Mouse (Mus musculus): ENCODE results near the gene Kansl1l. TPM values are rescaled to one million over a fixed set of nuclear protein-coding genes. Genes with fewer than 3 reads are reported as not detected.
"Not testable (repeated sequence)": the region's sequence is repeated elsewhere in the genome, so short reads cannot be mapped to it uniquely, and the experiment has no call there.

The Kansl1l gene
- polyA plus RNA-seq, 1 experiment from 2014 or later: 4.5 TPM

DNA sequence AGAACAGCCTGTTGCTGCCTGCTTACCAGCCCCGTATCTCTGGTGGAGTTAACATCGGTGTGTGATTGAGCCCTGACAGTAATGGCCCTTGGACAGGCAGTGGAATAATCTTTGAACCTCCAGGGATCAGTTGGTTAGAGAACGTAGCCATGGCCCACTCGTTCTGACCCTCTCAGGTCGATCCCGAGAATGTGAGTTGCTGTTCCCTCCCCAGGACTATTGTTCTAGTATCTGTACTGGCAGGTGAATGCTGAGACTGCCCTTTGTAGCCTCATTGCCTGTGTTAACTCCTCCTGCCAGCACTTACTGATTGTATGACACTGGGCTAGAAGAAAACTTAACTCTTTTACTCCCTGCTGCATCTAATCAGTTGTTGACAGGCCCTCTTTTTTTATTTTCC lies 112.8 kb downstream of the Kansl1l start:
- Histone ChIP-seq H3K4me2 (ENCODE audit: low read depth, low read length) (no peak overlapping the region), H3K27ac (ENCODE audit: low read depth) (no peak overlapping the region), H3K27me3 (ENCODE audit: insufficient read depth, low read length) (no peaks in the 10 kb centered on the region), H3K4me3 (ENCODE audit: low read depth, low read length) (no peak overlapping the region), H3K4me1 (ENCODE audit: insufficient read depth) (peaks cover 15% of the 10 kb centered on the region), H3K9ac (replicated peaks) (no peak overlapping the region), H3K9me3 (ENCODE audit: low read length) (no peaks in the 10 kb centered on the region), H3K36me3 (replicated peaks; ENCODE audit: insufficient read depth, low read length) (peaks cover 21% of the 10 kb centered on the region)
- ATAC-seq (no peak), DNase-seq (no peak)
- WGBS (ENCODE audit: insufficient replicate concordance): 67% methylated on average over 6 of the region's 6 CpGs
- TF ChIP-seq EP300 (IDR thresholded peaks at IDR 0.05; ENCODE audit: low read depth) (no peak), CTCF (IDR thresholded peaks at IDR 0.05; ENCODE audit: low read depth) (no peak)

- ATAC-seq: no peak
- TF ChIP-seq EP300 (IDR thresholded peaks at IDR 0.05; ENCODE audit: low read depth): no peak
- 59% methylated on average over 4 of the region's 4 CpGs for WGBS (ENCODE audit: insufficient replicate concordance)
- H3K9me3 ChIP-seq (ENCODE audit: low read length): no peaks in the 10 kb centered on the region
- H3K9ac ChIP-seq (replicated peaks): no peak overlapping the region; the same call in 1 of the 2 replicates
- H3K4me1 ChIP-seq (ENCODE audit: insufficient read depth): peaks cover 15% of the 10 kb centered on the region
- peak overlapping the region; percentile 88; the same call in 1 of the 2 replicates for H3K4me3 ChIP-seq (ENCODE audit: low read depth, low read length)
- no peak for DNase-seq
- H3K27me3 ChIP-seq (ENCODE audit: insufficient read depth, low read length): no peaks in the 10 kb centered on the region
- peaks cover 16% of the 10 kb centered on the region; the same call in 1 of the 2 replicates for H3K36me3 ChIP-seq (replicated peaks; ENCODE audit: insufficient read depth, low read length)
- H3K4me2 ChIP-seq (ENCODE audit: low read depth, low read length): peak overlapping the region; percentile 84
- H3K27ac ChIP-seq (ENCODE audit: low read depth): 0 out of 2 replicates have a peak overlapping the region, but pooled peaks have one; percentile 11
Measured at GRCm38 (mm10) chr1:66702623-66703345, 114.6 kb downstream of the Kansl1l start.

- H3K27ac ChIP-seq (ENCODE audit: low read depth): peak overlapping the region; percentile 86
Measured at GRCm38 (mm10) chr1:66701576-66701940, 115.8 kb downstream of the Kansl1l start.

DNA sequence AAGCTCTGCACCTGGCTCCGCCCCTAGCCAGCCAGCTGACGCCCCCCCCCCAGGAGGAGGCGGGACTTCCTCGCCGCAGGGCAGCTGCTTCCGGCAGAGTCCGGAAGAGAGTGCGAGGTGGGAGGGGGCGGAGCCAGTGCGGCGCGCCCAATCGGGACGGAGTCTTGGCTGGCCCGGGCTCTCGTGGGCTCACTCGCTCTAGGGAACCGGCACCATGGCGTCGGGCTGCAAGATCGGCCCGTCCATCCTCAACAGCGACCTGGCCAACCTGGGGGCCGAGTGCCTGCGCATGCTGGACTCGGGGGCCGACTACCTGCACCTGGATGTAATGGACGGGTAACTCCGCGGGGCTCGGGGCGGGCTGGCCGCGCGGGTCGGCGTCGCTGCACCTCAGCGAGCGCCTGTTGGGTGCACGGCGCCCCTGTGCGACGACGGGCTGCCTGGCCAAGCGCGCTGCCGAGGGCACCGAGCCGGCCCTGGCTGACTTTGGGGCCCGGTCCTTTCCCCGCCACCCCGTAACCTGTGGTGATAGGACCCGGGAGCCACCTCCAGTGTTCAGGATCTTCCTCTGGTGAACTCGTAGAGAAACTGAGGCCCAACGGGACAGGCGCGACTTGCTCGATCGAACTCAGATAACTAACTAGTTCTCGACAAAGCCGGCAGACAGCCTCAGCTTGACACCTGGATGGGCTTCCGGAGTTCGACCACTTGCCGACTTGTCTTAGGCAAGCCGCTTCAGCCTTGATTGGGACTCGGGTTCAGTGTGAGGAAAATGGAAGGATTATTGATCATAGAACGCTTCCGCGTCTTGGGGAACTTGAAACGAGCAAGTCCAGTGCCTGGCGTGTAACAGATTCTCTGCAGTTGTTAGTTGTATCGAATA lies 116.4 kb downstream of the Kansl1l start, which contains the start of gene Rpe:
Rpe (plus strand) TSS at position 139 of the 883 bp plus-strand sequence.
- ATAC-seq (peak; percentile 100), DNase-seq (peak; percentile 96)
- TF ChIP-seq CTCF (IDR thresholded peaks at IDR 0.05; ENCODE audit: low read depth) (peak; percentile 14; the same call in 1 of the 2 replicates), EP300 (IDR thresholded peaks at IDR 0.05; ENCODE audit: low read depth) (peak; percentile 16; the same call in 1 of the 2 replicates)
- H3K27ac ChIP-seq (ENCODE audit: low read depth): peak within 1 kb of the TSS; percentile 86
- H3K9me3 ChIP-seq (ENCODE audit: low read length): no peaks in the 10 kb centered on the region
- H3K4me3 ChIP-seq (ENCODE audit: low read depth, low read length): peak within 1 kb of the TSS; percentile 88
- no peaks in the 10 kb centered on the region for H3K27me3 ChIP-seq (ENCODE audit: insufficient read depth, low read length)
- peak within 1 kb of the TSS; percentile 84 for H3K4me2 ChIP-seq (ENCODE audit: low read depth, low read length)
- H3K36me3 ChIP-seq (replicated peaks; ENCODE audit: insufficient read depth, low read length): peaks cover under 1% of the 10 kb centered on the region; the same call in 1 of the 2 replicates
- peaks cover 15% of the 10 kb centered on the region for H3K4me1 ChIP-seq (ENCODE audit: insufficient read depth)
- peak within 1 kb of the TSS; percentile 90 for H3K9ac ChIP-seq (replicated peaks)
- under 1% methylated on average over 57 of the region's 73 CpGs for WGBS (ENCODE audit: insufficient replicate concordance)

More at GRCm38 (mm10) chr1:66701576-66701940, 115.8 kb downstream of the Kansl1l start:
- H3K36me3 ChIP-seq (replicated peaks; ENCODE audit: insufficient read depth, low read length): peaks cover 7% of the 10 kb centered on the region; the same call in 1 of the 2 replicates
- WGBS (ENCODE audit: insufficient replicate concordance): 14% methylated on average over 2 of the region's 2 CpGs
- H3K9ac ChIP-seq (replicated peaks): peak overlapping the region; percentile 90
- no peaks in the 10 kb centered on the region for H3K9me3 ChIP-seq (ENCODE audit: low read length)
- ATAC-seq (no peak), DNase-seq (no peak)
- peak overlapping the region; percentile 88 for H3K4me3 ChIP-seq (ENCODE audit: low read depth, low read length)
- no peaks in the 10 kb centered on the region for H3K27me3 ChIP-seq (ENCODE audit: insufficient read depth, low read length)
- no peak for TF ChIP-seq CTCF (IDR thresholded peaks at IDR 0.05; ENCODE audit: low read depth)
- peak overlapping the region; percentile 84 for H3K4me2 ChIP-seq (ENCODE audit: low read depth, low read length)
- H3K4me1 ChIP-seq (ENCODE audit: insufficient read depth): peaks cover 15% of the 10 kb centered on the region

GRCm38 (mm10) chr1:66700149-66700692 lies 117.1 kb downstream of the Kansl1l start:
- Histone ChIP-seq H3K36me3 (replicated peaks; ENCODE audit: insufficient read depth, low read length) (no peaks in the 10 kb centered on the region; the same call in 1 of the 2 replicates), H3K4me3 (ENCODE audit: low read depth, low read length) (peak overlapping the region; percentile 88), H3K4me1 (ENCODE audit: insufficient read depth) (peaks cover 15% of the 10 kb centered on the region), H3K27me3 (ENCODE audit: insufficient read depth, low read length) (no peaks in the 10 kb centered on the region), H3K9ac (replicated peaks) (no peak overlapping the region; the same call in 1 of the 2 replicates), H3K9me3 (ENCODE audit: low read length) (no peaks in the 10 kb centered on the region), H3K4me2 (ENCODE audit: low read depth, low read length) (peak overlapping the region; percentile 84), H3K27ac (ENCODE audit: low read depth) (no peak overlapping the region)
- no peak for TF ChIP-seq EP300 (IDR thresholded peaks at IDR 0.05; ENCODE audit: low read depth)
- ATAC-seq (peak; percentile 6; the same call in 1 of the 2 replicates), DNase-seq (no peak)
- WGBS (ENCODE audit: insufficient replicate concordance): 49% methylated on average over 5 of the region's 5 CpGs

DNA sequence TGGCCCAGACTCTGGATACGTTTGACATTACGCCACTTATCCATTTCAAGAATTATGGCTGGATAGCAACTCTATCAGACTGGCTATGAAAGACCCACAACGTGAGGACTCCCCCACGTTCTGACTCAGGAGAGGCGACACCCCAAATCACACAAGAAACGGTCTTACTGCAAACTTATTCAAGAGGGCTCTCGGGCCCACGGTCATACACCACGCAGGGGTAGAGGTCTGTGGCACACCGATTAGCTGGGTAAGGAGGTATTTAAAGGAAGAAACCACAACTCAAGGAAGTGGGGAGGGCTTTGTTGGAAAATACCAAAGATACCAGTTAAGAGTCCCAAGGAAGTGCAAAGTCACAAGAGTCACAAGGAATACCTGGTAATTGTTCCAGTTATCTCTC lies 117.7 kb downstream of the Kansl1l start:
- ATAC-seq: not testable (repeated sequence)
- WGBS (ENCODE audit: insufficient replicate concordance): 84% methylated on average over 10 of the region's 10 CpGs

More for the DNA sequence above, 117.7 kb downstream of the Kansl1l start:
- H3K36me3 ChIP-seq (replicated peaks; ENCODE audit: insufficient read depth, low read length); H3K9me3 ChIP-seq (ENCODE audit: low read length); H3K27me3 ChIP-seq (ENCODE audit: insufficient read depth, low read length); DNase-seq; H3K4me3 ChIP-seq (ENCODE audit: low read depth, low read length); H3K4me2 ChIP-seq (ENCODE audit: low read depth, low read length); H3K9ac ChIP-seq (replicated peaks); H3K27ac ChIP-seq (ENCODE audit: low read depth): not testable (repeated sequence)
- peaks cover 14% of the 10 kb centered on the region for H3K4me1 ChIP-seq (ENCODE audit: insufficient read depth)
